Mouse (Mus musculus) frontal cortex, adult (tissue): ENCODE data around the gene Aim2.
"Not testable (repeated sequence)": the region's sequence is repeated elsewhere in the genome, so short reads cannot be mapped to it uniquely, and the experiment has no call there.

Experiments used
- ATAC-seq: cut with Nextera tagmentation; 2 replicates; pipeline ENCODE4 v1.9.2; 2017; ENCODE audit warnings: mild to moderate bottlenecking, moderate library complexity, mixed read lengths; ENCODE audit not compliant: low TSS enrichment

The Aim2 gene

GRCm38 (mm10) chr1:173456139-173456754, 105.6 kb downstream of the Aim2 start:
- ATAC-seq = peak; percentile 90

DNA sequence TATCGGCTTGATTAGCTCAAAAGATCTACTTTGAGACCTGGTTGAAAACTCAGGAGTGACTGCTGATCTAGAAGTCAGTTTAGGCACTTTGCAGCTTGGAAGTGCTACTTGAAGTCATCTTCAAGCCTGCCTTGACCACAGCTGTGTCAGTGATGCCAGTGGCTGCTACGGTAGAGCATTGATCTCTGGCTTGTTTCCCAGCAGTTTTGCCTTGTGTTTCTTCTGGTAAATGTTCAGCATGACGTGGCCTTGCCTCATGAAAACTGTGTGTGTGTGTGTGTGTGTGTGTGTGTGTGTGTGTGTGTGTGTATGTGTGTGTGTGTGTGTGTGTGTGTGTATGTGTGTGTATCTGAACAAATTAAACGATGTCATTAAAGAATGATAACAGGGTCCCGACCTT, 106.1 kb downstream of the Aim2 start:
- ATAC-seq = no peak

DNA sequence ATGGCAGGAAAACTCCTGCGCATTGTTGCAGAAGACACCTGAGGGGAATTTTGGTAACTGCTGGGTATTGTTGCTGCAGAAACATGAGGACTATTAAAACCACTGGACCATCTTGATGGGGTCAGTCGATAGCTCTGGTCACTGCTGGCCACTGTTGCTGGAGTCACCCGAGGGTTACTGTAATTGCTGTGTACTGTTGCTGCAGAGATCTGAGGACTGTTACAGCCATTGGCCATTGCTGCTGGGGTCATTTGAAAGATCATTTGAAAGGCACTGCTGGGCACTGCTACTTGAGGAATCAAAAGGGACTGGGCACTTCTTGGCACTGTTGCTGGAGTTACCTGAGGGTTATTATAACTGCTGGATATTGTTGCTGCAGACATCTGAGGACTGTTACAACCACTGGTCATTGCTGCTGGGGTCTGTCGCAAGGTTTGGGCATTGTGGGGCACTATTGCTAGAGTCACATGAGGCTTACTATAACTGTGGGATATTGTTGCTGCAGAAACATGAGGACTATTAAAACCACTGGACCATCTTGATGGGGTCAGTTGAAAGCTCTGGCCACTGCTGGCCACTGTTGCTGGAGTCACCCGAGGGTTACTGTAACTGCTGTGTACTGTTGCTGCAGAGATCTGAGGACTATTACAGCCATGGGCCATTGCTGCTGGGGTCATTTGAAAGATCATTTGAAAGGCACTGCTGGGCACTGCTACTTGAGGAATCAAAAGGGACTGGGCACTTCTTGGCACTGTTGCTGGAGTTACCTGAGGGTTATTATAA, 129.9 kb downstream of the Aim2 start:
- not testable (repeated sequence) for ATAC-seq

- ATAC-seq = not testable (repeated sequence)
Measured at GRCm38 (mm10) chr1:173481182-173481574, 130.5 kb downstream of the Aim2 start.

DNA sequence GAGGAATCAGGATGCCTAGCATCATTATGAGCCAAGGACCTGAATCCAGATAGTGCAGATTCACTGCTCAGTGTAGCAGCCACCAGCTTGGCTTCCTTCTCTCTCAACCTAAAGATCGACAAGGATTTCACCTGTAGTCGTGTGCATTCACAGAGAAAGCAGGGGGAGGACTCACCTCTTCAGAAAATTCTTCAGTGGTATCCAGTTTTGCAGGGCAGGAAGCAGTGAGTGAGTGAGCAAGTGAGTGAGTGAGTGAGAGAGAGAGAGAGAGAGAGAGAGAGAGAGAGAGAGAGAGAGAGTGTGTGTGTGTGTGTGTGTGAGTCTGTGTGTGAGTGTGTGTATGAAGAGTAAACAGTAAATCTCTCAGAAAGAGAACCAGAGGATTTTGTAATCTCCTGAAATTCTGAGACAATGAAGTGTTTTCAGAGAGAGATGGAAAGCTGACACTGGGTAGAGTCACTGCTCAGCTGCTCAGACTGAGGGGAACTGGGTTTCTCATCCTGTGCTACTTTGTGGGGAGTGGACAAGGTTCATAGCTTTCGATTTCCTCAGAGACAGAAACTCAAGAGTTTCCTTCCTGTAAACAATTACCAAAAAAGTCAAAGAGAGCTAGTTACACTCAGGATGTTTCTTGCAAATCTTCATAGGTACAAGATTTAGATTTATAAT, 140.3 kb downstream of the Aim2 start, which contains the start of gene Ifi206:
Gene Ifi206, minus strand, starts transcription at position 230 of the 669 bp plus-strand sequence.
- not testable (repeated sequence) for ATAC-seq

- not testable (repeated sequence) for ATAC-seq
Measured at GRCm38 (mm10) chr1:173491483-173491882, 140.8 kb downstream of the Aim2 start.

DNA sequence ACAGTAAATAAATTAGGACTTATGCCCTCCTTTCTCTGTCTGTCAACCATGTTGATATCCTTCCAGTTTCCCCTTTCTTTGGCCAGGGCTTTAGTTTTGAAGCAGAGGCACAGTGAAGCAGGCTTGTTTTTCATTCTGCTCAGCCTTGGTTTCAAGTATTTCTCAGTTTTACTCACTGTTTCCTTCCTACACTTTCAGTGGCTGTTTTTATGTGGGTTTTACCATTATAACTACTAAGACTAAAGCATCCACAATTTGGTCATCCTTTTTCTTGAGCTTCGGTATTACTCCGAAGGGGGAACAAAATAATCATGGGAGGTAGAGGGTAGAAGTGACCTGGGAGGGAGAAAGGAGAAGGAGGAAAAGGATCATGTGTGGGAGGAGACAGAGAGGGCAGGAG, 159.9 kb downstream of the Aim2 start:
- not testable (repeated sequence) for ATAC-seq
